Mouse (Mus musculus): ENCODE data around the gene Itgav. TPM values are rescaled to one million over a fixed set of nuclear protein-coding genes. Genes with fewer than 3 reads are reported as not detected.
"Not testable (repeated sequence)": the region's sequence is repeated elsewhere in the genome, so short reads cannot be mapped to it uniquely, and the experiment has no call there.

Gene Itgav
- polyA plus RNA-seq, 1 experiment from 2014 or later, result 66.8 TPM

DNA sequence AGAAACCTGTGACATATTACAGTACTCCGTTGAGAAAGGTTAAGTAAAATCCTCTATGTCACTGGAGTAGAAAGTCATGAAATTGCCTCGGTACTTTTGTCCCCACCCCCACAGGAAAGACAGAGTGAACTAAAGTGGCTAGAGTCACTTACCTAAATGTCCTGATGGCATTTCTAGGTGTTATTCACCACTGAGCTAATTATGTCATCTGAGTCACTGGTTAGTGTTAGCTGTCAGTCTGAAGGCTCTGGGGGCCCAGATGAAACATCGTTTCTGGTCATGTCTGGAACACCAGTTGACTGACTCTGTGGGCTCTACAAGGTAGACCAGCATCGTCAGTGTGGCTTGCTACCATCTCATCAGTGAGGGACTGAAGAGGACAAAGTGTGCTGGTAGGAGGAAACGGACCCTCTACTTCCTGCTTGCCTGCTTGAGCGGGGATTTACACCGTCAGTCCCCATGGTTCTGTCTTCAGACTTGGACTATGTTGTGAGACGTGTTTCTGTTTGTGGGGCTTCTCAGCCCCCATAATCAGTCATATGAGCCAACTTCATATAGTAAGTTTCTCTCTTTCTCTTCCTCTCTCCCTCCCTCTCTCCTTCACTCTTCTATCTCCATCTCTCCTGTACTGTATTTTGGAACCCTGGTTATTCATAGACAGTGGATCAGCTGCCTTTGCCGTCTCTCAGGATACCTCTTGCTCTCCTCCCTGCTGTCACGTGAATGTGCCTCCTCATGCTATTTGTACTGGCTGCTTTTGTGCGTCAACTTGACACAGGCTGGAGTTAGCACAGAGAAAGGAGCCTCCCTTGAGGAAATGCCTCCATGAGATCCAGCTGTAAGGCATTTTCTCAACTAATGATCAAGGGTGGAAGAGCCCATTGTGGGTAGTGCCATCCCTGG lies 28.6 kb upstream of the Itgav start:
- no peaks in the 10 kb centered on the region for H3K36me3 ChIP-seq (ENCODE audit: insufficient read depth)
- ATAC-seq (ENCODE audit: insufficient read depth), result no peak
- 72% methylated on average over 11 of the region's 11 CpGs for WGBS

DNA sequence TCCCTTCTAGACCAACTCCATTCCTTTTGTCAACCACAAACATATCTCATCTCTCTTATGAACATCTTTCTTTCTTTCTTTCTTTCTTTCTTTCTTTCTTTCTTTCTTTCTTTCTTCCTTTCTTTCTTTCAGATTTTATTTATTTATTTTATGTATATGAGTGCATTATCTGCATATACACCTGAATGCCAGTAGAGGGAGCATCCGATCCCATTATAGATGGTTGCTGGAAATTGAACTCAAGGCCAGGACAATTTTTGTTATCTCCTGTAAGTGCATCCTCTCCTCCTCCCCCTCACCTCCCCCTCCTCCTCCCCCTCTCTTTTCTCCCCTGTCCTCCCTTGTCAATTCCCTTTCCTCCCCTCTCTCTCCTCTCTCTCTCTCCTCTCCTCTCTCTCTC lies 25.7 kb upstream of the Itgav start:
- no peak overlapping the region for H3K4me3 ChIP-seq (ENCODE audit: low read depth, low read length)
- no peaks in the 10 kb centered on the region for H3K27me3 ChIP-seq (ENCODE audit: insufficient read depth, low read length)
- 79% methylated on average over 1 of the region's 1 CpGs for WGBS
- ATAC-seq (ENCODE audit: insufficient read depth) (no peak), DNase-seq (no peak)
- H3K9me3 ChIP-seq (ENCODE audit: low read depth, low read length), result no peaks in the 10 kb centered on the region
- H3K36me3 ChIP-seq (ENCODE audit: insufficient read depth), result no peaks in the 10 kb centered on the region
- 0 out of 2 replicates have a peak, but pooled peaks cover 5% of the 10 kb centered on the region for H3K4me1 ChIP-seq (ENCODE audit: insufficient read depth)
- no peak overlapping the region for H3K9ac ChIP-seq
- H3K4me2 ChIP-seq, result no peak overlapping the region
- no peak overlapping the region for H3K27ac ChIP-seq (ENCODE audit: low read depth)
- peak; percentile 23; the same call in 1 of the 2 replicates for TF ChIP-seq CTCF (IDR thresholded peaks at IDR 0.05; ENCODE audit: low read depth)

More for the DNA sequence above, 28.6 kb upstream of the Itgav start:
- no peak overlapping the region for H3K27ac ChIP-seq (ENCODE audit: low read depth)
- H3K4me1 ChIP-seq (ENCODE audit: insufficient read depth), result no peaks in the 10 kb centered on the region
- H3K27me3 ChIP-seq (ENCODE audit: insufficient read depth, low read length), result no peaks in the 10 kb centered on the region
- no peak overlapping the region for H3K9ac ChIP-seq
- no peak overlapping the region for H3K4me3 ChIP-seq (ENCODE audit: low read depth, low read length)
- H3K9me3 ChIP-seq (ENCODE audit: low read depth, low read length), result no peaks in the 10 kb centered on the region
- DNase-seq, result no peak
- TF ChIP-seq CTCF (IDR thresholded peaks at IDR 0.05; ENCODE audit: low read depth), result no peak
- H3K4me2 ChIP-seq, result no peak overlapping the region

DNA sequence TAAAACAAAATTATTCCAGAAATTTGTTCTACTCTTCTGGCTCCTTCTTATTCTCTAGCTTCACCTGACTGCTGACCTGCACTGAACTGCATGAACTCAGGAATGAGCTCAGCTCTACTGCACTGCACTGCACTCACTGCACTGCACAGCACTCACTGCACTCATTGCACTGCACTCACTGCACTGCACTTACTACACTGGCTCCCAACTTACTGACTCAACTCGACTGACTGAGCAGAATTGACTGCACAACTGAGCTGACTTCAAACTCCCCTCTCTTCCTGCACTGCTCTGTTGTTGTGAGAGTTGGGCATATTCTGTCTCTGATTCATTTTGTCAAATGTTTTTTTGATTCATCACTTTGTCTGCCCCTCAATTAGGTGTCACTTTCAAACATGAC lies 24.9 kb upstream of the Itgav start:
- Histone ChIP-seq H3K4me1 (ENCODE audit: insufficient read depth) (0 out of 2 replicates have a peak, but pooled peaks cover 5% of the 10 kb centered on the region), H3K4me2 (no peak overlapping the region), H3K9me3 (ENCODE audit: low read depth, low read length) (no peaks in the 10 kb centered on the region), H3K4me3 (ENCODE audit: low read depth, low read length) (no peak overlapping the region), H3K27ac (ENCODE audit: low read depth) (no peak overlapping the region), H3K9ac (no peak overlapping the region), H3K36me3 (ENCODE audit: insufficient read depth) (no peaks in the 10 kb centered on the region), H3K27me3 (ENCODE audit: insufficient read depth, low read length) (no peaks in the 10 kb centered on the region)
- WGBS, result 48% methylated on average over 1 of the region's 1 CpGs
- no peak for TF ChIP-seq CTCF (IDR thresholded peaks at IDR 0.05; ENCODE audit: low read depth)
- DNase-seq (no peak), ATAC-seq (ENCODE audit: insufficient read depth) (no peak; the same call in 1 of the 2 replicates)

DNA sequence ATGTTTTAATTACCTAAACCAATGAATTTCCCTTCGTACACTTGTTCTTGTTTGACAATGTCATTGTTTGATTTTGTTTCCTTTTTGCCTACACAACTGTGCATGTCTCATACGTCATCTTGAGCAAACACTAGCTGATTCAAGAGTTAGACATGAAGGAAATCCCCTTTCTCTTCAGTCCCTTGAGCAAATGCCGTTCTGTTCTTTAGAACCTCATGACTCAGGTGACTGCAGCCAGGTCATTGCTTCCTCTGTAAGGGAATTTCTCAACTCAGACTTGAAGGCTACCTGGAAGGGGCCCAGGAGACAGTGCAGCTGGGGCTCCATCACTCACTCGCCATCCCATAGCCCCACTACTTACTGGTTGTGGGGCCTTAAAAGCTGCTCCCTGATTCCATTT lies 23.5 kb upstream of the Itgav start:
- Histone ChIP-seq H3K4me1 (ENCODE audit: insufficient read depth) (0 out of 2 replicates have a peak, but pooled peaks cover 5% of the 10 kb centered on the region), H3K36me3 (ENCODE audit: insufficient read depth) (no peaks in the 10 kb centered on the region), H3K4me3 (ENCODE audit: low read depth, low read length) (no peak overlapping the region), H3K4me2 (no peak overlapping the region), H3K27ac (ENCODE audit: low read depth) (no peak overlapping the region), H3K9me3 (ENCODE audit: low read depth, low read length) (no peaks in the 10 kb centered on the region), H3K27me3 (ENCODE audit: insufficient read depth, low read length) (no peaks in the 10 kb centered on the region), H3K9ac (no peak overlapping the region)
- no peak for TF ChIP-seq CTCF (IDR thresholded peaks at IDR 0.05; ENCODE audit: low read depth)
- DNase-seq (no peak), ATAC-seq (ENCODE audit: insufficient read depth) (no peak)
- WGBS, result 53% methylated on average over 4 of the region's 4 CpGs

DNA sequence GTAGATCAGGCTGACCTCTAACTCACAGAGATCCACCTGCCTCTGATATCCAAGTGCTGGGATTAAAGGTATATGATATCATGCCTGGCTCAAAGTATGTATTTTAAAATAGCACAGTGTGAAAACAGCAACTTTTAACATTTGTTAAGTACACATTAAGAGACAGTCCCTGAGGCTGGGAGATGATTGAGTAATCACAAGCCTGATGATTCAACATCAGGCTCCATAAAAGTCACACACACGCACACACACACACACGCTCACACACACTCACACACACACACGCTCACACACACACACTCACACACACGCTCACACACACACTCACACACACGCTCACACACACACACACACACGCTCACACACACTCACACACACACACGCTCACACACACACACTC lies 21.8 kb upstream of the Itgav start:
- TF ChIP-seq CTCF (IDR thresholded peaks at IDR 0.05; ENCODE audit: low read depth), result no peak
- no peak overlapping the region for H3K27ac ChIP-seq (ENCODE audit: low read depth)
- 98% methylated on average over 7 of the region's 7 CpGs for WGBS
- DNase-seq, result no peak
- H3K4me1 ChIP-seq (ENCODE audit: insufficient read depth), result 0 out of 2 replicates have a peak, but pooled peaks cover 5% of the 10 kb centered on the region
- no peak overlapping the region for H3K4me2 ChIP-seq
- H3K4me3 ChIP-seq (ENCODE audit: low read depth, low read length), result no peak overlapping the region
- no peak for ATAC-seq (ENCODE audit: insufficient read depth)
- H3K9me3 ChIP-seq (ENCODE audit: low read depth, low read length), result no peaks in the 10 kb centered on the region
- no peaks in the 10 kb centered on the region for H3K27me3 ChIP-seq (ENCODE audit: insufficient read depth, low read length)
- H3K36me3 ChIP-seq (ENCODE audit: insufficient read depth), result no peaks in the 10 kb centered on the region
- no peak overlapping the region for H3K9ac ChIP-seq

DNA sequence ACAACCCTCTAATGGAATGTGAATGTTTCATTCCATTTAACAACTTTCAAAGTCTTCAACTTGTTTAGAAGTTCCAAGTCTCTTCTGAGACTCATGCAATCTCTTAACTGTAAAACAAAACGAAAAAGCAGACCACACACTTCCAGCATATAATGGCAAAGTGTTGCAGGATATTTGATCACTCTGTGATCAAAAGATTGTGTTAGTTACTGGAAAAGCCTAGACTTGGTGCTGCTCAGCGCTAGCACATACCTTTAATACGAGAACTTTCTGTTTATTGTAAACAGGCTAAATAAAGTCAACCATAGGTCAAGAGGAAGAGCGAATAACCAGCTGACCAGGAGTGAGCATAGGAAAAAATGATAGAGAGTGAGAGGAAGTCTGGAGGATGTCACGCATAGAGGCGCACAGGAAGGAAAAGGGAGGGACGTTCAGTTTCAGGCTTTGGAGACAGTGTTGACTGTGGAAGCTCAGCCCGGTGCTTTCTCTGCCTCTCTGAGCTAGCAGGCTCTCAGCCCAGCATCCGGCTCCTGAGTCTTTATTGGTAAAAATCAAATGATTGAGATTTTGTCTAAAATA lies 18.5 kb upstream of the Itgav start:
- H3K4me3 ChIP-seq (ENCODE audit: low read depth, low read length), result no peak overlapping the region
- H3K9ac ChIP-seq, result no peak overlapping the region
- 32% methylated on average over 9 of the region's 9 CpGs for WGBS
- DNase-seq (peak; percentile 56), ATAC-seq (ENCODE audit: insufficient read depth) (peak; percentile 69)
- no peaks in the 10 kb centered on the region for H3K36me3 ChIP-seq (ENCODE audit: insufficient read depth)
- 0 out of 2 replicates have a peak, but pooled peaks cover 5% of the 10 kb centered on the region for H3K4me1 ChIP-seq (ENCODE audit: insufficient read depth)
- H3K27ac ChIP-seq (ENCODE audit: low read depth), result 0 out of 2 replicates have a peak overlapping the region, but pooled peaks have one; percentile 19
- no peak for TF ChIP-seq CTCF (IDR thresholded peaks at IDR 0.05; ENCODE audit: low read depth)
- H3K27me3 ChIP-seq (ENCODE audit: insufficient read depth, low read length), result no peaks in the 10 kb centered on the region
- no peaks in the 10 kb centered on the region for H3K9me3 ChIP-seq (ENCODE audit: low read depth, low read length)
- no peak overlapping the region for H3K4me2 ChIP-seq

DNA sequence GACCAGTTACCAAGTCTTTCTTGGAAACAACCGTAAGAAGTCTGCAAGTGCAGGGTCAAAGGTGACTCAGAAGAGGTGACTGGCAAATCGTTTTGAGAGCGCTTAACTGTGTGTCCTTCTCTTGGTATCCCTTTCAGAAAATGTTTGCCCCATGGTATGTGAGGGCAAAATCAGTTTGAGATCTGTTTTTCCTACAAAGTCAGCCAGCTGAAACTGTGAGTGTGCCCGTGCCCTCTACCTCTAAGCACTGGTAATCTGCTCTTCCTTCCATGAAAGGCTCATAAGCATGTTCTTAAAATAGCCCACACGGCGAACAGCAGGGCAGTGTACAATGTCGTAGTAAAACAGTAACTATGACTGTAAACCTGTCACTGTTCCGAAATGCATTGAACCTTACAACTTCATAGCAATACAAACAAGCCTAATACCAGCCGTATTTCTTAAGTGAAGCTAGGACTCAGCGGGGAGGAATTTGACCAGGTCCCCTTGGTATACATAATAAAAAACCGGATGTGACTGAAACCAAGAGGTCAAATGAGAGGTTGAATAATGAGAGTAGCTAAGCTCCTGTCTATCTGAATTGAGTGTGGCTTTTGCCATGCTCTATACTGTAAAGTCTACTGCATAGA lies 14.2 kb upstream of the Itgav start:
- 48% methylated on average over 11 of the region's 11 CpGs for WGBS
- H3K27me3 ChIP-seq (ENCODE audit: insufficient read depth, low read length), result no peaks in the 10 kb centered on the region
- H3K9me3 ChIP-seq (ENCODE audit: low read depth, low read length), result no peaks in the 10 kb centered on the region
- ATAC-seq (ENCODE audit: insufficient read depth) (no peak), DNase-seq (no peak)
- H3K9ac ChIP-seq, result no peak overlapping the region
- no peak overlapping the region for H3K4me3 ChIP-seq (ENCODE audit: low read depth, low read length)
- no peaks in the 10 kb centered on the region for H3K36me3 ChIP-seq (ENCODE audit: insufficient read depth)
- TF ChIP-seq CTCF (IDR thresholded peaks at IDR 0.05; ENCODE audit: low read depth), result no peak
- no peak overlapping the region for H3K4me2 ChIP-seq
- H3K27ac ChIP-seq (ENCODE audit: low read depth), result no peak overlapping the region
- peaks cover 8% of the 10 kb centered on the region; the same call in 1 of the 2 replicates for H3K4me1 ChIP-seq (ENCODE audit: insufficient read depth)

DNA sequence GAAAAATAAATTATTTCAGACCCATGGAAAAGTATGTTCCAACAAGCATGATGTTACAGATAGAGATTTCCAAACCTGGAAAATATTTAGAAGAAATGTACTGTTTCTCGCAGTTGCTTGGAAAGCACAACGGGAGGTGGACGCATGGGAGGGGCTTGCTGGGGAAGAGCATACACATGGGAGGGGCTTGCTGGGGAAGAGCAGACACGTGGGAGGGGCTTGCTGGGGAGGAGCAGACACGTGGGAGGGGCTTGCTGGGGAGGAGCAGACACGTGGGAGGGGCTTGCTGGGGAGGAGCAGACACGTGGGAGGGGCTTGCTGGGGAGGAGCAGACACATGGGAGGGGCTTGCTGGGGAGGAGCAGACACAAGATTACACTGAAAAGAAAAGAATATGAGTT lies 10.9 kb upstream of the Itgav start:
- H3K27me3 ChIP-seq (ENCODE audit: insufficient read depth, low read length); H3K9me3 ChIP-seq (ENCODE audit: low read depth, low read length); H3K9ac ChIP-seq; H3K27ac ChIP-seq (ENCODE audit: low read depth); H3K4me1 ChIP-seq (ENCODE audit: insufficient read depth); H3K4me3 ChIP-seq (ENCODE audit: low read depth, low read length); ATAC-seq (ENCODE audit: insufficient read depth); H3K36me3 ChIP-seq (ENCODE audit: insufficient read depth); DNase-seq; H3K4me2 ChIP-seq: not testable (repeated sequence)
- WGBS, result 70% methylated on average over 7 of the region's 7 CpGs

Data from lung, embryonic 14.5 days (tissue).